Mouse (Mus musculus) adrenal gland, adult 18-20 months (tissue): ENCODE data around the gene Hnrnpa3. TPM values are rescaled to one million over a fixed set of nuclear protein-coding genes. Genes with fewer than 3 reads are reported as not detected.

Source experiments
- DNase-seq, 2 experiments: peaks; one replicate each; pipeline ENCODE4 v3.0.0; 2021 to 2022; ENCODE audit warnings: low spot score in 2 of 2
- microRNA-seq, 2 experiments: library from miRNA; unstranded; fragments of <30 nt; microRNA quantifications; one replicate each; pipeline ENCODE4 v1.2.0; 2021; ENCODE audit warnings: borderline number of aligned reads in 2 of 2
- total RNA-seq, 2 experiments: library from RNA; stranded (reverse); gene quantifications; 1 replicate in 1 of 2; 2 replicates in 1 of 2; pipeline ENCODE4 v1.2.3; 2021

Gene Hnrnpa3
- total RNA-seq, 2 experiments from 2014 or later, result 323 to 382 TPM

DNA sequence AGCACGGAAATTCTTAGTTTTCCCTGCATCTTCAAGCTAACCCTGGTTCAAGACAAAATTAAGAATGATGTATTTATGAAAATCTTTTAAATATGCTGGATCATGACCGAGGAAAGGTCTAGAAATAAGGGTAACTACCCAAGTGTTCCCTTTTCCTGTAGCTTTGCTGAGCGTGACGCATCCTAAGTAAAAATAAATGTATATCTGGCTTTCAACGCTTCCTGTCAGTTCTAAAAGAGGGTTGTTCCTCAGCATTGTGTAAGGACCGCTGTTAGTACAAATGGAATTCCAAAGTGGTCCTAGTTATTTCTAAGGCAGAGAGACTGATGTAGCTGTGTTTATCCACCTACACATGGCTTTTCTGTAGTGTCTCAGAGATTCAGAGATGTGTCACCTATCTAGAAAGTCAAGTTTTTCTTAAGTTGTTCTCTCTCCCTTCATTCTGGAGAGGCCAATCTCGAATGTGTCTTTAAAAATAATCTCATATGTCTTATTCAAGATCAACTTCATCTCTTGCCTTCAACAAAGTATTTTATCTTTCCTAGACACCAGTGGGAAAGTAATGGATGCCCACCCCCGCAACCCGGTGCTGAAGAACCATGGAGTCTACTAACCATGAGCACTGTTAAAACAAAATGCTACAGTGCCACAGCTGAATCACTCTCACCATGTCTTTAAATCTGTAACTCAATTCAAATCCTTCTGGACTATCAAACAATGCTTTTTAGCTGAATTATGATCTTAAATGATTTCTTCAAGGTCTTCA is 42.9 kb downstream of the Hnrnpa3 start:
- no peak for DNase-seq

DNA sequence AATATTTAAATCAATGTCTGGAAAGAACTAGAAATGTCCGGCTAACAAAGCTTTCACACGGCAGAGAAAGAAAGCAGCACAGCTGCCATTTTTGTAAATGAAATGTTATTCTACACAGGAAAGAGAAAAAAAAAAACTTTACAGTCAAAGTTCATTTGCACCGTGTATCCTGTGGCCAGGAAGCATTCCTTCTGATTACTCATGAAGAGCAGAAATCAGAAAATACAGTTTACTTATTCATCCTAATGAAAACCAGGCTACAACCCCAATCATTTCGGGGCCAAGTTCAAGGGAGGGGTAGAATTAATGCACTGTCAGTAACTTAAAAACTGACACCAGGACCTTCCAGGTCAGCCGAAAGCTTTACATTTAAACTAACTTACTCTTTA is 43.5 kb downstream of the Hnrnpa3 start:
- DNase-seq, result no peak

DNA sequence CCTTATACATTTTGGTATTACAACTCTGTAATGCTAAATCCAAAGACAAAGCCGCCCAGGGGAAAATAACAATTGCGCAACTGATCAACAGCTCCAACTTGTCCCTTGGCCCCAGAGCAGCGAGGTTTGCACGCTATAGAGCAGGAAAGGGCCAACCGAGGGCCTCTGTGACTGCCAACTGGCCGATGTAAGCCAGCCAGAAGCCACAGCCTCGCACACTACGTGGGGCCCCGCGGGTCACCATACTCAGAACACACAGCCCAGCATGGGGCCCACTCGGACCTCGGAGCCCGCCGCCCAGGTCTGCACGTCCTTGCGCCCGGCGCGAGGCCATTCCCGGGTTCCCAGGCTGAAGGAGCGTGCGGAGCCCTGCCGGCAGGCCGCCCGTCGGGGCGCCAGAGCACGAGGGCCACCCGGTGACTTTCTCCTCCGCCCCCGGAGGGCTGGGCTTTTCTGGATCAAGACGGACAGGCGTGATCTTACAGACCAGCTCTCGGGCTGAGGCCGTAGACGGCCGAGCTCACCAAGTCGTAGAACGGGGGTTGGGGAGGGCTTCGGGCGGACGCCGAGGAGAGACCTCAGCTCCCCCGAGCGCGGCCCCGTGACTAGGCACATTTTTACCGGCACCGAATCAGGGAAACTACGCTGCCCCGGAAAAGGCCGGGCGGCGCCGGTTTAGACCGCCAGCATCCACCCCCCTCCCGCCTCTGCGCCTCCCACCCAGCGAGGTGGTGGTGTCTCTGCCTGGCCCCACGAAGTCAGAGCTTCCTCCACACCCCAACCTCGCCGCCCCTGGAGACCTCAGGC is 44.5 kb downstream of the Hnrnpa3 start:
- peak; percentile 86 to 88 for DNase-seq

DNA sequence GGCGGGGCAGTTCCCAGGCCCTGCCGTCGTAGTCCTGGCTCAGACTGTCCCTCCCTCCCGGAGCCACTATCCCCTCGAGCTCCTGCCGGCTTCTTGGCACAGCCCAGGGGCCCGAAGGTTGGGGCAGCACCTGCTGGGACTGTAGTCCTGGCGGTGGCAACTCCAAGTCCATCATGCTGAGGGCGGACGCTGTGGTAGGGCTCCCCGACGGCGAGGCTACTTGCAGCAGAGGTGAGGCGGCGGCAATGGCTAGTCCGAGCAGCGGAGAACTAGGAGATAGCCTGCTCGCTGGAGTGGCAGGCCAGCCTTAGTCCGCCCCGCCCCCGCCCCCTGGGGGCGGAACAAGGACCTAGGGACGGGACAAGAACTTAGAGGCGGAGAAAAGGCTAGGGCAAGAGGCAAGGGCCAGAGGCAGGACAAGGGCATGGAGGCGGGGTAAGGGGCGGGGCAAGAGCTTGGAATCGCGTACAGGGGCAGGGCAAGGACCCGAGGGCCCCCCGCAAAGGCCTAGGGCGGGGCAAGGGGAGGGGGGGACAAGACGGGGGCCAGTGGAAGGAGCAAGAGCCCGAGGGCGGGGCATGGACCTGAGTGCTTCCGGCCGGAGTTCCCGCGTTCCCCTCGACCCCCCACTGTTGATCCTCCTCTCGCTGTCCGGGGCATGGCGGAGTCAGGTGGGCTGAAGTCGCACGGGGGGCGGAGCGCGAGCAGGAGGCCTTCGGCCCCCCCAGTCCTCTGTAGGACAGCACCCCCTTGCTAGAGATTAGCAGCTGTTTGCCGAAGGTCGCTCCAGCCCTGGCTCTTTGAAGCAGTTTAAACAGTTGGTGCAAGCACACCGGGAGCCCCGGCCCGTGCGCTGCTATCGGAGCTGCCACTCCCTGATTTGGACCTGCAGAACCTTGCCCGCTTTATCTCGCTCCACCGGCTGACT is 45.4 kb downstream of the Hnrnpa3 start, which contains the start of gene Nfe2l2:
Nfe2l2 (minus strand) TSS at position 408 of the 928 bp plus-strand sequence.
- DNase-seq, result peak; percentile 98 to 99

DNA sequence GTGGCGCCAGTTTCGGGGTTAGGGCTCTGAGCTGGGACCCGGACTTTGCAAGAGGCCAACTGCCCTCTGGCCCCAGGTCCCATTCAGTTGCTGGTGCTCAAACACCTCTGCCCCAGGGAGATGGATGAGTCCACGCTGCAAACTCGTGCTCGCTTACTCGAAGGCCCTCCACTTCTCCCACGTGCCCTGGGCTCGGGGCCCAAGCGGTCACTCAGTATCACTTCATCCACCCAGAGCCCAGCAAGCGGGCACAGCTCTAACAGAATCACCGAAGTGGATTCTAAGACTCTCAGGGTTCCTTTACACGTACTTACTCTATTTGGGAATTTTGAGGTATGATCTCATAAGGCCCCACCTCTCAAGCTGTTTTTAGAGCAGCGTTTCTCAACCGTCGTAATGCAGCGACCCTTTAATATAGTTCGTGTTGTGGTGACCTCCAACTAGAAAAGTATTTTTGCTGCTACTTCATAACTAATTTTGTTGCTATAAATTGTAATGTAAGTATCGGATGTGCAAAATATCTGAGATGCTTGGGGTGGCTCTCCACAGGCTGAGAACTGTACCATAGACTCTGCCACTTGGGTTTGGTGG is 46.2 kb downstream of the Hnrnpa3 start:
- no peak for DNase-seq

DNA sequence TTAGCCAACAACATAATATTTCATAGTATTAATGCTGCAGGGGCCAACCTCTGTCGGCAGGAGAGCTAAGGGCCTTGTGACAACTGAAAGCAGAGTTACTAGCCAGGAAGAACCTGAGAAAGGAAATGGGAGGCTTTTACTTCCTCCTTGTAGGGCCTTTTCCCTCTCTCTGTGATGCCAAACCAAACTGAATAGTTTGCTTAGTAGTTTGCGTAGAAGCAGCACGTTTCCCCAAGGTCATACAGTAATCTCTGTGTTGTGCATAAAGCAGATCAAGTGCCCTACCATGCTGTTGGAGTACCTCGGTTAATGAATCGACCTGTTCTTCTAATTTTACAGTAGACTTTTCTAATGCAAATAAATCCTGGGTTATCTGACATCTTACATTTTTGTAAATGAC is 47.4 kb downstream of the Hnrnpa3 start:
- no peak for DNase-seq

DNA sequence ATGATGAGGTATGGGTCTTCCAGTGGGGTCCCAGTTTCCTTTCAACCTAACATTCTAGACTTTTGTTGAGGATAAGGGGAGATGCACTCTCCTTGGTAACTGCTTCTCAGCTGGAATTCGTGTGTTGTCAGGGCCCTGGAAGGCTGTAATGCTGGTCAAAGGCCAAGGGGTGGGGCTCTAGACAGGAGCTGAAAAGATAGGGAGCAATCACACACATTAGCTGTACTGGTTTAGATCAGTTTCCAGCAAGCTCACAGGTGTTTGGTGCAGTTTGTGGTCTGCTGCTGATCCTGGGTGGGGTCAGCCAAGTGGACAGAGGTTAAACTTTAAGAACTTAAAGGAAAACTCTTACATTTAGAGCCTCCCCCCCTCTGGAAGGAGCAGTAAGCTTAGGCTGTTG is 48.4 kb downstream of the Hnrnpa3 start:
- no peak for DNase-seq

DNA sequence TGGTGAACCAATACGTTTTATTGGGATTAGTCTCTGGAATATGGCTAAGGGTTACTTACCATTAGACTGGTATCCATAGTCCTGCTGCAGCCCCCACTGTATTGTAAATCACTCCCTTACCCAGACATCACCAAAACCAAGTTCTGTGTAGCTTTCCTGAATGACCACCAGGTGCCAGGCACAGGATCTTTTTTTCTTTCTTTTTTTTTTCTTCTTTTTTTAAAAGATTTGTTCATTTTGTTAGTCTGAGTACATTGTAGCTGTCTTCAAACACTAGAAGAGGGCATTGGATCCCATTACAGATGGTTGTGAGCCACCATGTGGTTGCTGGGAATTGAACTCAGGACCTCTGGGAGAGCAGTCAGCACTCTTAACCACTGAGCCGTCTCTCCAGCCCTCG is 54.0 kb downstream of the Hnrnpa3 start:
- DNase-seq, result no peak

DNA sequence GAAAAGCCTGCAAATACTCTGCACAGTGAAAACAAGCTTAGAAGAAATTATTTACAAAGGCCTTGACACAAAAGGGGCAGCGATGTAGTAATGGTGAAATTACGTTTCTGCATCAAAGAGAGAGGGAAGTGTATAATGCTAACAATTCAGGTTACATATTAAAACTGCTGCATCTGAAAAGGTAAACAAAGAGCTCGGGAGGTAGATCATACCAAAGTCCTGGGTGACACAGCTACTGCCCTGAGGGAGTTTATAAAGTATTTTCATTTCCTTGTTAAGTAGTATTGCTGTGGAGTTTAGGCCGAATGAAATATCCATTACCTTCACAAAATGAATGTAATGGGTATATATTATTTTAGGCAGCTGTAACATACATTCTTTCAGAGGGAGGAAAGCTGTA is 55.7 kb downstream of the Hnrnpa3 start:
- DNase-seq, result no peak

DNA sequence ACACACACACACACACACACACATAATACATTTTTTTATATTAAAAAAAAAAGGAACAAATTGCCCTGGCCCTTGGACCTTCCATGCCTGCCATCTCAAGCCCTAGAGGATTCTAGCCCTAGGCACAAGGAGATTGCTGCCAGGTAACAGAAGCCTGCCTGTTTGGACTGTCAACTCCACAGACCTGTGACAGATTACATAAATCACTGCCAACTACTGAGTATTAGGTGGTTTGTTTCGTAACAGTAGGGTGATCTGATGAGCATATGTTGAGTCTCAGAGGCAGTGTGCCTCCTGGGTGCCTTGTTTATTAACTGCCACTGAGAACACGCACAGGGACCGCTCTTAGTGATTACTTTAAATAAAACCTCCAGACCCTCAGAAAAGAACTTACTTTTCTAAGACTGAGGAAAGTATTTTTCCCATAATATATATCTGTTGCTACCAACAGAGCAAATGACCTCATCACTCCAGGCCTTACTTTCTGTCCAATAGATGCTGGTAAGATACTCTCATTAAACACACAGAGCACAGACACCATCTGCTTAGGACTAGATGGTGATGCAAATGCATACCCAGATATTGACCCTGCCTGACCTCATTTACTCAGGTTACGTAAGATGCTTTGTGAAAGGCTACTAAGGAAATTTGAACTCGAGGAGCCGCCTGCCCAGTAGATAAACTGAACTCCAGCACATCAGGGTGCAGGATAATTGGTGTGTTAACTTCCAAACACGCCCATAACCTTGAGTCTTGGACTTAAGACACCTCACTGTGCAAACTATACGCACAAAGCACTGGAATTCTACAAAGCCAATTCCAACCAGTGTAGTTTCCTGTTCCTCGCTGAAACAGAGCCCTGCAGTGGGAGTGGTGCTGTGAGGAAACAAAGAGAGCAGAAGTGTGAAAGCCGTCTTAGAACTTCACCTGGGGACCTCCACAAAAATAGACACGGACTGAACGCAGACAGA is 57.3 kb downstream of the Hnrnpa3 start:
- DNase-seq, result no peak

Small RNA genes within 50 kb of the gene (microRNA-seq; reads per million reads assigned to microRNA genes)
- 0 reads per million in 2 experiments for gene Gm24574

Other genes starting within 250 kb of the Hnrnpa3 start
- gene Nfe2l2, start 45.4 kb downstream of the Hnrnpa3 start, total RNA-seq, result 100 to 1,000 TPM; 102 to 116 TPM
- gene Agps, start 172.9 kb downstream of the Hnrnpa3 start, total RNA-seq, result 10 to 100 TPM; 28.4 to 34.1 TPM